Mouse (Mus musculus) neural tube, embryonic 11.5 days (tissue): ENCODE results near the gene Paf1. TPM values are rescaled to one million over a fixed set of nuclear protein-coding genes. Genes with fewer than 3 reads are reported as not detected.

Experiments used
- ATAC-seq: fragments of 200-750 bp; cut with Nextera tagmentation; 2 replicates; pipeline ENCODE4 v1.8.0; 2017; ENCODE audit warnings: moderate number of reproducible peaks, mild to moderate bottlenecking, moderate TSS enrichment, moderate library complexity; ENCODE audit not compliant: insufficient read depth, low FRiP score, low TSS enrichment
- DNase-seq: peaks from one replicate; pipeline ENCODE4 v3.0.0-alpha.2; 2015; ENCODE audit warnings: low spot score
- H3K27ac ChIP-seq: fragments of 300-500 bp; sonication (generic); 2 replicates; pipeline ENCODE4 v1.5.1; 2014; ENCODE audit warnings: low read depth, mild to moderate bottlenecking, low read length
- H3K27me3 ChIP-seq: fragments of 300-500 bp; sonication (generic); 2 replicates; pipeline ENCODE4 v1.6.1; 2014; ENCODE audit warnings: mild to moderate bottlenecking, low read length, mixed read lengths; ENCODE audit not compliant: control insufficient read depth, insufficient read depth
- H3K36me3 ChIP-seq: fragments of 300-500 bp; sonication (generic); 2 replicates; pipeline ENCODE4 v1.6.1; 2014; ENCODE audit warnings: mild to moderate bottlenecking, low read length, moderate library complexity, mixed read lengths; ENCODE audit not compliant: control insufficient read depth, insufficient read depth
- H3K4me1 ChIP-seq: fragments of 300-500 bp; sonication (generic); 2 replicates; pipeline ENCODE4 v1.6.1; 2014; ENCODE audit warnings: low read length, mixed read lengths; ENCODE audit not compliant: control insufficient read depth, insufficient read depth
- H3K4me2 ChIP-seq: fragments of 300-500 bp; sonication (generic); 2 replicates; pipeline ENCODE4 v1.6.1; 2014; ENCODE audit warnings: low read depth, mild to moderate bottlenecking, moderate library complexity
- H3K4me3 ChIP-seq: fragments of 300-500 bp; sonication (generic); 2 replicates; pipeline ENCODE4 v1.5.1; 2014; ENCODE audit warnings: low read depth, low read length
- H3K9ac ChIP-seq: fragments of 300-500 bp; sonication (generic); 2 replicates; pipeline ENCODE4 v1.6.1; 2014; ENCODE audit warnings: mild to moderate bottlenecking, low read length
- H3K9me3 ChIP-seq: fragments of 300-500 bp; sonication (generic); 2 replicates; pipeline ENCODE4 v1.6.1; 2016; ENCODE audit warnings: low read length; ENCODE audit not compliant: control insufficient read depth
- WGBS: fragments of 180-500 bp; shearing (Covaris S2); extraction: QIAGEN DNeasy Blood & Tissue Kit; methylation state at CpG from one replicate; pipeline ENCODE4 v1.1.7; 2014; 5-methylcytosine and 5-hydroxymethylcytosine counted together
- polyA plus RNA-seq: library from polyadenylated mRNA; unstranded; fragments of >200 nt; fragmentation: Nextera tagmentation; extraction: Ambion mirVana; gene quantifications from 2 replicates; pipeline ENCODE4 v1.2.1, GENCODE M21; 2014

Gene Paf1
- polyA plus RNA-seq, 1 experiment from 2014 or later = 78.0 TPM

DNA sequence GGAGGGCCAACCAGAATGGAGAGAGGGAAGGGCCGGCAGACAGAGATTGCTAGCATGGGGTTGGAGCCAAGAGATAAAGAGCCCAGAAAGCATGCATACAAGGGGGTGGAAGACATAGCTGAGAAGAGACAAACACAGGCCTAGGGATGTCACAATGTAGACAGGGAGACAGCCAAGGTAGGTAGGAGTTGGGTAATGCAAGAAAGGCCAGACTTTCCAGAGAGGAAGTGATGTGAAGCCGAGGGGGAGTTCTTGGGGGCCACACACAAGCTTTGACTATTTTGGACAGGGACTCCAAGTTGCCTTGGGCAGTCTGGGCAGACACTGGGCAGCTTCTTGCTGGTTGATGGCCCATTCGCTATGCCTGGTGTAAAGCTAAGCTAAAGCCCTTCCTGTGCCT lies 9.2 kb downstream of the Paf1 start:
- Histone ChIP-seq H3K4me1 (no peaks in the 10 kb centered on the region), H3K9ac (no peak overlapping the region), H3K4me3 (no peak overlapping the region), H3K9me3 (no peaks in the 10 kb centered on the region), H3K27me3 (no peaks in the 10 kb centered on the region), H3K27ac (no peak overlapping the region), H3K4me2 (no peak overlapping the region), H3K36me3 (peaks cover 41% of the 10 kb centered on the region)
- DNase-seq (no peak), ATAC-seq (no peak)
- whole genome bisulfite sequencing = 79% methylated on average over 3 of the region's 3 CpGs

DNA sequence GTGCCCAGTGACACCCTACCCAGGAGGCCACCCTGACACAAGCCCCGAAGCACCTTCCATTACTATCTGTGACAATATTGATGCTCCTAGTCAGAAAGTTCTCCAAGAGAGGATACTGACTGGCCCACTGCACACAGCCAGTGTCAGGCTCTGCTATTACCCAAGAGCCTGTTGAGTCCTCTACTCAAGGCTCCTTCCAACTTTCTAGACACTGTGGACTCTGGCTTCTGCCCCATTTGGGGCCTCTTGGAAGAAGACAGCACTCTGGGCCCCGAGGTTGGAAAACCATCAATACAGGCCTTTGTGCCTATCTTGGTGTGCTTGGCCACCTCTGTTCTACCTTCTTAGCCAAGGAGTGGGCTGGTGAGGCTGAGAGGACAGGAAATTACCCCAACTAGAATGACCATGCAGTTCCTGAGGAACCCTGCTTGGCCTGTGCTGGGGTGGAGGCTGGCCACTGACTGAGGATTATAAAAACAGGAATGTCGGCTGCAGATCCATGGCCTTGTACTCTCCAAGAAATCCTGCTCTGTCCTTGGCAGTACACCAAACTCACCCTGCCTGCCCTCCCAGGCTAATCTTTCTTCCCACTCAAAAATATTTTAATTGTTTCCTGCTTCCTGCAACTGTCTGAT lies 18.2 kb downstream of the Paf1 start:
- Histone ChIP-seq H3K4me3 (no peak overlapping the region), H3K27me3 (no peaks in the 10 kb centered on the region), H3K9ac (no peak overlapping the region), H3K4me1 (no peaks in the 10 kb centered on the region), H3K36me3 (peaks cover 16% of the 10 kb centered on the region), H3K4me2 (no peak overlapping the region), H3K27ac (no peak overlapping the region), H3K9me3 (no peaks in the 10 kb centered on the region)
- no peak for DNase-seq
- ATAC-seq = no peak
- 99% methylated on average over 3 of the region's 3 CpGs for WGBS

DNA sequence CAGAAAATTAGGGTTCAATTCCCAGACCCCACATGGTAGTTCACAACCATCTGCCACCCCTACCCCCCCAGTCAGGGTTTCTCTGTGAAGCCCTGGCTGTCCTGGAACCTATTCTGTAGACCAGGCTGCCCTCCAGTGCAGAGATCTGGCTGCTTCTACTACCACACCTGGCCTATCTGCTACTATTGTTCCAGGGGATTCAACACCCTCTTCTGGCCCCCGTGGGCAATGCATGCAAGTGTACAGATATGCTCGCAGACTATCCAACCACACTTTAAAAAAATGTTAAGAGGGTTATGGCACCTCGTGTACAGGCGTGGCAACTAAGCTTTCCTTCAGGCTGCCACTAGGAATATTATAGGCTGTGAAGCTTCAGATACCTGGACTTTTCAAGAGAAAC lies 20.1 kb downstream of the Paf1 start:
- no peak overlapping the region for H3K4me3 ChIP-seq
- H3K36me3 ChIP-seq = peaks cover 21% of the 10 kb centered on the region
- no peak overlapping the region for H3K9ac ChIP-seq
- no peaks in the 10 kb centered on the region for H3K4me1 ChIP-seq
- ATAC-seq (no peak), DNase-seq (no peak)
- no peak overlapping the region for H3K27ac ChIP-seq
- WGBS = 91% methylated on average over 4 of the region's 4 CpGs
- H3K9me3 ChIP-seq = no peaks in the 10 kb centered on the region
- no peaks in the 10 kb centered on the region for H3K27me3 ChIP-seq
- H3K4me2 ChIP-seq = no peak overlapping the region

DNA sequence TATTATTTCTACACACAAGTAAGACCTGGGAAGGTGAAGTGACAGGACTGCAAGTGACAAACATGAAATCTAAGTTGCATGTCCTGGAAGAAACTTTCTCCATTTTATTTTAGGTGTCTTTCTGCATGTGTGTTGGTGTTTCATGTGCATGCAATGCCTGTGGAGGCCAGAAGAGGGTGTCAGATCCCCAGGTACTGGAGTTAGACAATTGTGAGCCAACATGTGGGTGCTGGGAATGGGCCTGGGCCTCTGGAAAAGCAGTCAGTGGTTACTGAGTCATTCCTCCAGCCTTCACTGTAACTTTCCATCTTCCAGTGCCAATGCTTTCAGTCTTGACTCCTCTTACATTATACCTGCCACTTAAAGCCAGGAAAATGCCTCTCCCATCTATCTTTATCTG lies 24.6 kb downstream of the Paf1 start:
- DNase-seq (no peak), ATAC-seq (no peak)
- Histone ChIP-seq H3K4me3 (no peak overlapping the region), H3K4me2 (no peak overlapping the region), H3K27ac (no peak overlapping the region), H3K9me3 (no peaks in the 10 kb centered on the region), H3K9ac (no peak overlapping the region), H3K36me3 (peaks cover 29% of the 10 kb centered on the region), H3K27me3 (no peaks in the 10 kb centered on the region), H3K4me1 (no peaks in the 10 kb centered on the region)

DNA sequence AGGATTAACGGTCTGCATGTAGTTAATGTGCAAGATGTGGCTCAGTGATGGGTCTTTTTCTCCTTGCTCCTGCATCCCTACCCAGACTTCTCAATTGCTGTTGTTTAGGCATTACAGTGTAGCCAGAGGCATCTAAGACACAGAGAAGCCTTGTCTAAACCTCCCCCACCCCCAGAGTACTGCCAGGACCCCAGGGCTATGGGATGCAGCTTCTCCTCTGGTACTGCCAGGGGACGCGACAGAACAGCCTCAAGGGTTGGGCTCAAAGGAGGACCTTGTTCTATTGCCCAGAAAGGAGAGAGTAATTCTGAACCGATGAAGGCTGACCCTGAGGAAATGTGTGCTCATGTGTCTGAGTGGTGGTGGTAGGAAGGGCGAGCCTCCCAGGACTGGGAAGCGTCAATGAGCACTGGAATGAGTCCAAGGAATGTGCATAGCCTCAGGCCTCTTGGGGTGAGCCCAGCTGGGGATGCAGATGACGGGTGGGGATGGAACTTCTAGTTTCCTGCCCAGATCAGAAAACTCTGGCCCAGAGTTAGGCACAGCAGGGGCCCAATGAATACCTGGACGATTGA lies 25.4 kb downstream of the Paf1 start:
- no peaks in the 10 kb centered on the region for H3K27me3 ChIP-seq
- H3K27ac ChIP-seq = no peak overlapping the region
- DNase-seq (no peak), ATAC-seq (no peak)
- H3K36me3 ChIP-seq = peaks cover 33% of the 10 kb centered on the region
- H3K4me3 ChIP-seq = no peak overlapping the region
- no peak overlapping the region for H3K4me2 ChIP-seq
- WGBS = 89% methylated on average over 8 of the region's 8 CpGs
- H3K9me3 ChIP-seq = no peaks in the 10 kb centered on the region
- H3K4me1 ChIP-seq = no peaks in the 10 kb centered on the region
- H3K9ac ChIP-seq = no peak overlapping the region

DNA sequence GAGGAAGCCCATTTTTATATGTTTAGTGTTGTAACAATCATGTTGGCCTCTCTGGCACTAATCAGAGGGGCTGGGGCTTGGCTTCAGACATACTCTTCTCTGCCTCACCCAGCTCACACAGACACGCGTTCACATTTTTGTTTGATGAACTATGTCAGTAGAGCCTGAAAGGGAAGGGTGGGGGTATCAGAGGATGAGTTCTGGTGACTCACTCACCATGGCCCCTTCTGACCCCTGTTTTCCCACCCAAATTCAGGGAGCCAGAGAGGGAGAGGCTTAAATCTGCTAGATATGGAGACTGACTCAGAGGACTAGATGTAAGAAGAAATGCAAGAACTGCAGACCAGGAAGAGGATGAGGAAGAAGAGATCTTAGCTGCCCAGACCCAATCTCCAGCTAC lies 26.7 kb downstream of the Paf1 start:
- no peak overlapping the region for H3K4me3 ChIP-seq
- no peak overlapping the region for H3K9ac ChIP-seq
- no peak for DNase-seq
- H3K36me3 ChIP-seq = peaks cover 32% of the 10 kb centered on the region
- no peaks in the 10 kb centered on the region for H3K4me1 ChIP-seq
- H3K27ac ChIP-seq = no peak overlapping the region
- no peak overlapping the region for H3K4me2 ChIP-seq
- no peak for ATAC-seq
- WGBS = 94% methylated on average over 2 of the region's 2 CpGs
- no peaks in the 10 kb centered on the region for H3K9me3 ChIP-seq
- no peaks in the 10 kb centered on the region for H3K27me3 ChIP-seq

DNA sequence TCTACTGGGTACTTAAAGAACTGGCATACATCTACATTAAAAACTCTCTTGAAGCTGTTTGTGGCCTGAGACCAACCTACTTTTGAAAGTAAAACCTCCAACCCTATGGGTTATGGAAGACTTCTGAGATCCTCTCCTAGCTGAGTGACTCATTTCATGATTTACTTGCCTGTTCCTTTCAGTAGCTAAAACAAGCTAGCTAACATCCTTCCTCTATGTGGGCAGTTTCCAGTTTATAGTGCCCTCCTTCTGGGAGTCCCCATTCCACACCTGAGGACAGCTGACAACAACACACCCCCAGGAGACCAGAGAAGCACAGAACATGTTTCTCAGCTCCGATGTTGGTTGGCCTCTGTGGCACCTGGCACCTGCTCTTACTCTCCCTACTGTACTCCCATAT lies 30.3 kb downstream of the Paf1 start:
- H3K4me2 ChIP-seq = no peak overlapping the region
- H3K9me3 ChIP-seq = no peaks in the 10 kb centered on the region
- no peak for DNase-seq
- ATAC-seq = no peak
- no peak overlapping the region for H3K4me3 ChIP-seq
- 95% methylated on average over 1 of the region's 1 CpGs for WGBS
- H3K27me3 ChIP-seq = no peaks in the 10 kb centered on the region
- H3K27ac ChIP-seq = no peak overlapping the region
- H3K4me1 ChIP-seq = no peaks in the 10 kb centered on the region
- no peak overlapping the region for H3K9ac ChIP-seq
- H3K36me3 ChIP-seq = peaks cover 25% of the 10 kb centered on the region

DNA sequence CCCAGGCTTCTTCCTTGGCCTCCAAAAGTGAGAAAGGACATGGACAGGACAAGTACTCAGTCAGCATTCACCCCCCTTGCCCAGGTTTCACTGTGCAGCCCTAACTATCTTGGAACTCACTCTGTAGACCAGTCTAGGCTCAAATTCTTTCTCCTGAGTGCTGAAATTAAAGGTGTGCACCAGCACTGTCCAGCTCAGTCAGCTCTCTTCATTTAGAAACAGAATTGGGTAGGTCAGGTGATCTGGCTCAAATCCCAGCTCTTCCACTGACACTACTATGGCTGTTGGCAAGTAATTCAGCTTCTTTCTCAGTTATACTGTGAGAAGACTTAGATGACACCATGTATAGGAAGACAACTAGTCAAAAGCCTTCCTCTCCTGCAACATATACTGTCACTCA lies 35.0 kb downstream of the Paf1 start:
- H3K4me2 ChIP-seq = no peak overlapping the region
- ATAC-seq (no peak), DNase-seq (no peak)
- H3K9ac ChIP-seq = no peak overlapping the region
- H3K4me1 ChIP-seq = no peaks in the 10 kb centered on the region
- no peaks in the 10 kb centered on the region for H3K27me3 ChIP-seq
- H3K27ac ChIP-seq = no peak overlapping the region
- peaks cover 6% of the 10 kb centered on the region for H3K36me3 ChIP-seq
- no peak overlapping the region for H3K4me3 ChIP-seq
- no peaks in the 10 kb centered on the region for H3K9me3 ChIP-seq

DNA sequence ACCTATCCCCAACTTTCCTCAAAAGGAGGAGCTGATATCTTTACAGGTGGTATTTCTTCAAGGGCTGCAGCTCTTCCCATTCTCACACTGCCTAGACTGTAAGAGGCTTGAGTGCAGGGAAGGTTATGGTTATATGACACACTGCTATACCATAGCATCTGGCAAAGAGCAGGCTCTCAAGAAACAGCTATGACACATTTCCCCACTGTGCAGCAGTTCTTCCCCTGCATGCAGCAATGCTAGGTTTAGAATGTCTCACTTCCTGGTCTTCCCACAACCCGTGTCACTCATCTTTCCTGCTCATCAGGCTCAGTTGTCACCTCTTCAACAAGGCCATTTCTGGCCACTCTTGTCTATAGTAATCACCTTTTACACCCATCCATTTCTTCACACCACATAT lies 37.8 kb downstream of the Paf1 start:
- Histone ChIP-seq H3K4me1 (peaks cover 12% of the 10 kb centered on the region), H3K9me3 (no peaks in the 10 kb centered on the region), H3K27me3 (no peaks in the 10 kb centered on the region), H3K27ac (no peak overlapping the region), H3K36me3 (no peaks in the 10 kb centered on the region), H3K4me3 (no peak overlapping the region), H3K9ac (no peak overlapping the region), H3K4me2 (no peak overlapping the region)
- ATAC-seq = no peak
- WGBS = 96% methylated on average over 1 of the region's 1 CpGs
- no peak for DNase-seq
